31 mouse cellular contexts compared by ENCODE assay signal in genomic region chr17:80431997-80432396, GRCm38 (mm10). TPM values are rescaled to one million over a fixed set of nuclear protein-coding genes. Genes with fewer than 3 reads are reported as not detected.
DNase-seq lines count a peak whose midpoint lies in the region; ATAC-seq and TF ChIP-seq lines count a peak whose summit lies in the region.
"Had no signal": no experiment of that assay in that cellular context is flagged by ENCODE, and none has a peak within 500 bp of the region (broad histone marks: within the 10 kb centered on the region; RNA-seq: fewer than 3 reads in every experiment).

No protein-coding gene starts in this region.

- no peak for TF ChIP-seq CTCF in heart, adult 2 months (IDR thresholded peaks at IDR 0.05)
- no peak for TF ChIP-seq CTCF in kidney, adult 2 months (conservative IDR thresholded peaks at IDR 0.05; ENCODE audit: insufficient read depth, insufficient read length, low read depth, low read length)
- TF ChIP-seq CTCF in liver, adult 2 months (IDR thresholded peaks at IDR 0.05; ENCODE audit: low read depth, low read length): no peak
- TF ChIP-seq CTCF in hindbrain, postnatal 0 days (IDR thresholded peaks at IDR 0.05; ENCODE audit: low read depth): no peak

- H3K4me2 ChIP-seq in heart, embryonic 11.5 days: no peak overlapping the region
- H3K4me2 ChIP-seq in liver, embryonic 11.5 days: no peak overlapping the region
- H3K4me2 ChIP-seq in hindbrain, postnatal 0 days (ENCODE audit: low read depth, low read length): no peak overlapping the region
- H3K4me2 ChIP-seq: embryonic facial prominence, embryonic 13.5 days; forebrain, embryonic 12.5 days; forebrain, embryonic 15.5 days; hindbrain, embryonic 13.5 days had no signal

- no peak overlapping the region for H3K4me3 ChIP-seq in heart, adult 2 months
- no peak overlapping the region for H3K4me3 ChIP-seq in heart, embryonic 11.5 days (ENCODE audit: low read depth, low read length)
- H3K4me3 ChIP-seq in kidney, adult 2 months (ENCODE audit: insufficient read depth, low read depth, low read length): no peak overlapping the region
- H3K4me3 ChIP-seq in liver, adult 2 months (ENCODE audit: insufficient read depth, low read depth, low read length): no peak overlapping the region
- H3K4me3 ChIP-seq in liver, embryonic 11.5 days (ENCODE audit: low read depth, low read length): no peak overlapping the region
- no peak overlapping the region for H3K4me3 ChIP-seq in hindbrain, postnatal 0 days (ENCODE audit: low read length)
- H3K4me3 ChIP-seq: embryonic facial prominence, embryonic 10.5 days; embryonic facial prominence, embryonic 13.5 days; erythroblast, embryonic 14.5 days; forebrain, embryonic 12.5 days; forebrain, embryonic 15.5 days; heart, embryonic 10.5 days; hindbrain, embryonic 10.5 days; hindbrain, embryonic 13.5 days had no signal

- H3K9me3 ChIP-seq in heart, embryonic 11.5 days (replicated peaks; ENCODE audit: control insufficient read depth, low read length): no peaks in the 10 kb centered on the region
- no peaks in the 10 kb centered on the region for H3K9me3 ChIP-seq in liver, embryonic 11.5 days (ENCODE audit: control insufficient read depth, low read length)
- no peaks in the 10 kb centered on the region for H3K9me3 ChIP-seq in hindbrain, postnatal 0 days (ENCODE audit: low read length)
- H3K9me3 ChIP-seq: embryonic facial prominence, embryonic 10.5 days; embryonic facial prominence, embryonic 13.5 days; forebrain, embryonic 12.5 days; forebrain, embryonic 15.5 days; G1E; heart, embryonic 10.5 days; hindbrain, embryonic 10.5 days; hindbrain, embryonic 13.5 days had no signal

- ATAC-seq in heart, embryonic 11.5 days (replicated peaks; ENCODE audit: insufficient number of reproducible peaks, low FRiP score, low TSS enrichment): no peak
- no peak for ATAC-seq in liver, embryonic 11.5 days (replicated peaks; ENCODE audit: low FRiP score)
- no peak for ATAC-seq in hindbrain, postnatal 0 days
- ATAC-seq: forebrain, embryonic 15.5 days; hindbrain, embryonic 16.5 days; inflammation-experienced regulatory T-cells, adult 6 months had no signal

- no peak for TF ChIP-seq EP300 in heart, adult 2 months (IDR thresholded peaks at IDR 0.05; ENCODE audit: insufficient read depth, low read depth, low read length)

- peaks cover 10% of the 10 kb centered on the region for H3K36me3 ChIP-seq in heart, adult 2 months (ENCODE audit: control insufficient read depth, insufficient read depth, low read length)
- H3K36me3 ChIP-seq in heart, embryonic 11.5 days (ENCODE audit: control insufficient read depth, insufficient read depth, low read length): peaks cover 9% of the 10 kb centered on the region; the same call in 1 of the 2 replicates
- H3K36me3 ChIP-seq in kidney, adult 2 months (ENCODE audit: control insufficient read depth, insufficient read depth, low read length): peaks cover 1% of the 10 kb centered on the region; the same call in 1 of the 2 replicates
- H3K36me3 ChIP-seq in liver, adult 2 months (ENCODE audit: control insufficient read depth, insufficient read depth, low read length): peaks cover 17% of the 10 kb centered on the region
- H3K36me3 ChIP-seq in liver, embryonic 11.5 days (ENCODE audit: control insufficient read depth, insufficient read depth, low read length): peaks cover 7% of the 10 kb centered on the region; the same call in 1 of the 2 replicates
- peaks cover 11% of the 10 kb centered on the region; the same call in 1 of the 2 replicates for H3K36me3 ChIP-seq in hindbrain, postnatal 0 days (ENCODE audit: insufficient read depth, low read length)

- intact Hi-C loops in heart, adult 2 months (cut with DNase I): loop anchor here (2.0 kb wide), 1 partner anchor 47 kb away; no protein-coding TSS in a partner anchor

- H3K27me3 ChIP-seq in heart, adult 2 months (ENCODE audit: control insufficient read depth, insufficient read depth, low read length): no peaks in the 10 kb centered on the region
- H3K27me3 ChIP-seq in heart, embryonic 11.5 days (ENCODE audit: control insufficient read depth, insufficient read depth, low read length): no peaks in the 10 kb centered on the region
- H3K27me3 ChIP-seq in kidney, adult 2 months (replicated peaks; ENCODE audit: control insufficient read depth, insufficient read depth, low read length): no peaks in the 10 kb centered on the region
- no peaks in the 10 kb centered on the region for H3K27me3 ChIP-seq in liver, adult 2 months (ENCODE audit: control insufficient read depth, insufficient read depth, low read length)
- H3K27me3 ChIP-seq in liver, embryonic 11.5 days (replicated peaks; ENCODE audit: control insufficient read depth, insufficient read depth, low read length): no peaks in the 10 kb centered on the region
- no peaks in the 10 kb centered on the region for H3K27me3 ChIP-seq in hindbrain, postnatal 0 days (ENCODE audit: insufficient read depth, low read length)
- H3K27me3 ChIP-seq: CH12.LX; embryonic facial prominence, embryonic 13.5 days; forebrain, embryonic 12.5 days; forebrain, embryonic 15.5 days; hindbrain, embryonic 13.5 days had no signal

- H3K4me1 ChIP-seq in heart, adult 2 months (ENCODE audit: control insufficient read depth, insufficient read depth, low read length): peaks cover 8% of the 10 kb centered on the region
- no peaks in the 10 kb centered on the region for H3K4me1 ChIP-seq in heart, embryonic 11.5 days (ENCODE audit: control insufficient read depth, insufficient read depth, low read length)
- no peaks in the 10 kb centered on the region; the same call in 1 of the 2 replicates for H3K4me1 ChIP-seq in kidney, adult 2 months (ENCODE audit: control insufficient read depth, insufficient read depth, low read length)
- no peaks in the 10 kb centered on the region for H3K4me1 ChIP-seq in liver, adult 2 months (ENCODE audit: control insufficient read depth, insufficient read depth, low read length)
- no peaks in the 10 kb centered on the region for H3K4me1 ChIP-seq in liver, embryonic 11.5 days (replicated peaks; ENCODE audit: control insufficient read depth, insufficient read depth, low read length)
- H3K4me1 ChIP-seq in hindbrain, postnatal 0 days (ENCODE audit: insufficient read depth, low read length): no peaks in the 10 kb centered on the region
- H3K4me1 ChIP-seq: embryonic facial prominence, embryonic 10.5 days; embryonic facial prominence, embryonic 13.5 days; forebrain, embryonic 15.5 days; hindbrain, embryonic 10.5 days; hindbrain, embryonic 13.5 days had no signal

- peak overlapping the region; percentile 38; the same call in 1 of the 2 replicates for H3K27ac ChIP-seq in heart, adult 2 months
- H3K27ac ChIP-seq in heart, embryonic 11.5 days (ENCODE audit: low read depth, low read length): no peak overlapping the region
- no peak overlapping the region; the same call in 1 of the 2 replicates for H3K27ac ChIP-seq in kidney, adult 2 months (ENCODE audit: insufficient read depth, low read depth, low read length)
- H3K27ac ChIP-seq in liver, adult 2 months (replicated peaks; ENCODE audit: insufficient read depth, low read depth, low read length): no peak overlapping the region
- no peak overlapping the region for H3K27ac ChIP-seq in liver, embryonic 11.5 days (ENCODE audit: low read depth, low read length)
- no peak overlapping the region for H3K27ac ChIP-seq in hindbrain, postnatal 0 days
- H3K27ac ChIP-seq: embryonic facial prominence, embryonic 10.5 days; embryonic facial prominence, embryonic 13.5 days; forebrain, embryonic 12.5 days; forebrain, embryonic 15.5 days; heart, embryonic 10.5 days; hindbrain, embryonic 10.5 days; hindbrain, embryonic 13.5 days had no signal

- H3K9ac ChIP-seq in heart, adult 2 months (ENCODE audit: low read depth, low read length): no peak overlapping the region
- H3K9ac ChIP-seq in heart, embryonic 11.5 days (ENCODE audit: low read depth, low read length): no peak overlapping the region
- H3K9ac ChIP-seq in liver, adult 2 months (ENCODE audit: low read depth, low read length): no peak overlapping the region
- no peak overlapping the region for H3K9ac ChIP-seq in liver, embryonic 11.5 days (ENCODE audit: low read depth, low read length)
- no peak overlapping the region for H3K9ac ChIP-seq in hindbrain, postnatal 0 days (replicated peaks; ENCODE audit: low read length)
- H3K9ac ChIP-seq: embryonic facial prominence, embryonic 13.5 days; forebrain, embryonic 12.5 days; forebrain, embryonic 15.5 days; hindbrain, embryonic 13.5 days had no signal

- H3K79me2 ChIP-seq in heart, adult 2 months (replicated peaks; ENCODE audit: control insufficient read depth, insufficient read depth, low read length): no peaks in the 10 kb centered on the region
- H3K79me2 ChIP-seq in liver, adult 2 months (ENCODE audit: control insufficient read depth, insufficient read depth, low read length): no peaks in the 10 kb centered on the region; the same call in 1 of the 2 replicates

- no peak for DNase-seq in heart, adult 2 months
- DNase-seq in kidney, adult 2 months: peak; percentile 17
- no peak for DNase-seq in kidney, adult 8-10 months
- peak; percentile 84 for DNase-seq in liver, adult 2 months (ENCODE audit: extremely low read depth, low read depth, low spot score)
- DNase-seq in liver, embryonic 11.5 days (ENCODE audit: low spot score): no peak
- no peak for DNase-seq in hindbrain, postnatal 0 days (ENCODE audit: low spot score)
- DNase-seq: adrenal gland, adult 2 months; adrenal gland, postnatal 14 days; B cell, adult 2 months; cerebellum, adult 11-12 months; cerebellum, adult 8-10 months; cerebellum, postnatal 10 days; cerebellum, postnatal 36 days; embryo, embryonic 11 days; gastrocnemius, postnatal 10 days; heart, adult 11 months had no signal

- 81% methylated on average over 9 of the region's 9 CpGs for WGBS in heart, adult 2 months
- WGBS in heart, embryonic 11.5 days (ENCODE audit: insufficient replicate concordance): 94% methylated on average over 9 of the region's 9 CpGs
- WGBS in kidney, adult 2 months: 78% methylated on average over 9 of the region's 9 CpGs
- WGBS in liver, adult 2 months: 60% methylated on average over 9 of the region's 9 CpGs
- WGBS in liver, embryonic 11.5 days: 92% methylated on average over 9 of the region's 9 CpGs
- WGBS in hindbrain, postnatal 0 days: 94% methylated on average over 9 of the region's 9 CpGs

- TF ChIP-seq POLR2A in heart, adult 2 months (IDR thresholded peaks at IDR 0.05; ENCODE audit: insufficient read depth, low read depth, low read length): no peak
- no peak for TF ChIP-seq POLR2A in kidney, adult 2 months (IDR thresholded peaks at IDR 0.05; ENCODE audit: low read depth, low read length)
- no peak for TF ChIP-seq POLR2A in liver, adult 2 months (IDR thresholded peaks at IDR 0.05; ENCODE audit: extremely low read depth, insufficient read depth, low read length)

RNA-seq across cellular contexts. Expression of gene Sos1, which starts 48.3 kb away (rescaled TPM):
- total RNA-seq in heart, adult 2 months (2021): 10 to 100 TPM; 11.2 to 13.1 TPM
- polyA plus RNA-seq in heart, adult 2 months (2012; rRNA removed): 3.2 and 4.3 TPM in 2 replicates
- polyA plus RNA-seq in heart, embryonic 11.5 days (2014; fragmentation: Nextera tagmentation; extraction: Ambion mirVana): 4.9 and 5.5 TPM in 2 replicates
- polyA plus RNA-seq in kidney, adult 2 months (2012; rRNA removed): 3.7 and 4.9 TPM in 2 replicates
- 11.8 and 12.0 TPM in 2 replicates for total RNA-seq in liver, adult 2 months (2014; rRNA removed)
- polyA plus RNA-seq in liver, adult 2 months (2012; rRNA removed): 2.8 TPM in 2 replicates
- polyA plus RNA-seq in liver, embryonic 11.5 days (2014; fragmentation: Nextera tagmentation; extraction: Ambion mirVana): 4.5 and 4.7 TPM in 2 replicates
- 21.2 and 21.5 TPM in 2 replicates for total RNA-seq in hindbrain, postnatal 0 days (2014; rRNA removed)
- polyA plus RNA-seq in hindbrain, postnatal 0 days (2015; fragmentation: Nextera tagmentation; extraction: Ambion mirVana): 6.5 and 6.8 TPM in 2 replicates

RNA-seq across cellular contexts. Expression of gene Gm10190, which starts 58.7 kb away (rescaled TPM):
- total RNA-seq in heart, adult 2 months (2021): not detected
- not detected in 2 replicates for polyA plus RNA-seq in heart, adult 2 months (2012; rRNA removed)
- polyA plus RNA-seq in heart, embryonic 11.5 days (2014; fragmentation: Nextera tagmentation; extraction: Ambion mirVana): 1.5 TPM in 1 of 2 replicates, not detected in the other
- not detected in 2 replicates for polyA plus RNA-seq in kidney, adult 2 months (2012; rRNA removed)
- total RNA-seq in liver, adult 2 months (2014; rRNA removed): not detected in 2 replicates
- not detected in 2 replicates for polyA plus RNA-seq in liver, adult 2 months (2012; rRNA removed)
- not detected in 2 replicates for polyA plus RNA-seq in liver, embryonic 11.5 days (2014; fragmentation: Nextera tagmentation; extraction: Ambion mirVana)
- not detected in 2 replicates for total RNA-seq in hindbrain, postnatal 0 days (2014; rRNA removed)
- polyA plus RNA-seq in hindbrain, postnatal 0 days (2015; fragmentation: Nextera tagmentation; extraction: Ambion mirVana): 3.4 and 4.7 TPM in 2 replicates
- total RNA-seq: adrenal gland, adult 2 months; CH12.LX; G1E; heart, postnatal 25 days had no signal
- polyA plus RNA-seq: adrenal gland, adult 2 months; cortical plate, adult 2 months; erythroblast, embryonic 14.5 days; G1E; hindbrain, embryonic 10.5 days; inflammation-experienced regulatory T-cells, adult 6 months had no signal

Comparison
In these comparisons a context has a peak if more than half of its experiments do, and no peak if none do; other contexts are left out.
1. DNase-seq: peak in kidney, adult 2 months (single experiment) and liver, adult 2 months (single experiment); none in heart, adult 2 months (0 of 2), kidney, adult 8-10 months (0 of 2), liver, embryonic 11.5 days (single experiment) and hindbrain, postnatal 0 days (single experiment).